Mouse (Mus musculus): Measurements from ENCODE around the gene Mthfr.

DNA sequence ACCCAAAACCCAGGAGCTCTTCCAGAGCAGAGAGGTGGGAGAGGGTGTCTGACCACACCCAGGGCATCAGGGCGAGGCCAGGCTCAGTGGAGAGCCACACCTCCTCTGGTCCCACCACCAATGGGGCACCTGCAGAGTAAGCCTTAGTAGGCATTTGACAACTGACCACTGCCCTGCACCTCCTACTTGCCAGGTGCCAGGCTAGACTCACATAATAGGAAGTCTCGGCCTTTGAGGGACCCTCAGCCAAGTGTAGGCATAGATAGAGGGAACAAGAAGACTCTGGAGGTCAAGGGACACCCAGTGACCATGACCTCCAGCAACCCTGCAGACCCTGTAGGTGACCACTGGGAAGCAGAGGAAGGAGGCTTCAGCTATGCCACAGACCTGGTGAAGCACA is 5.2 kb downstream of the Mthfr start:
- no peak for TF ChIP-seq EP300 (IDR thresholded peaks at IDR 0.05; ENCODE audit: low read depth)
- TF ChIP-seq CTCF (IDR thresholded peaks at IDR 0.05; ENCODE audit: low read depth), result no peak

All from liver, postnatal 0 days (tissue).